Mouse (Mus musculus): ENCODE data around the gene Fryl. TPM values are rescaled to one million over a fixed set of nuclear protein-coding genes. Genes with fewer than 3 reads are reported as not detected.
"Not testable (repeated sequence)": the region's sequence is repeated elsewhere in the genome, so short reads cannot be mapped to it uniquely, and the experiment has no call there.

Gene Fryl
- polyA plus RNA-seq, 1 experiment from 2014 or later: 44.3 TPM

DNA sequence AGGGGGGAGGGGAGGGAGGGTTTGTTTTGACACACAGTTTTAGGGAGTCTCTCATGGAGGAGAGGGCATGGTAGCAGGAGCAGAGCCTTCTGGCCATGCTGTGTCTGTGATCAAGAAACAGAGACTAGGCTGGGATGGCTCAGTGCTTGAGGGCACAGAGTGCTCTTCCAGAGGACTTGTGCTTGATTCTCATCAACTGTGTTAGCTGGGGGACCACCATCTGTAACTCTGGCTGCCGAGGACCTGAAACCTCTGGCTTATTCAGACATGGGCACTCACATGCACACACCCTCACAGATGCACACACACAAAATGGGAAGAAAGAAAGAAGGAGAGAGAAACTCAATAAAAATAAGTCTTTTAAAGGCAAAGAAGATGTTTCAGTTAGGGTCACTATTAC is 257.9 kb downstream of the Fryl start:
- H3K27ac ChIP-seq (ENCODE audit: low read depth, low read length); H3K4me2 ChIP-seq (replicated peaks; ENCODE audit: low read depth, low read length); H3K9me3 ChIP-seq (ENCODE audit: control insufficient read depth, low read length); H3K27me3 ChIP-seq (ENCODE audit: control insufficient read depth, insufficient read depth, low read length); H3K4me1 ChIP-seq (ENCODE audit: control insufficient read depth, insufficient read depth, low read length); H3K4me3 ChIP-seq (ENCODE audit: low read length); H3K9ac ChIP-seq (ENCODE audit: low read depth, low read length); ATAC-seq (ENCODE audit: low FRiP score, low TSS enrichment); H3K36me3 ChIP-seq (ENCODE audit: control insufficient read depth, insufficient read depth, low read length): not testable (repeated sequence)
- 77% methylated on average over 1 of the region's 1 CpGs for WGBS

DNA sequence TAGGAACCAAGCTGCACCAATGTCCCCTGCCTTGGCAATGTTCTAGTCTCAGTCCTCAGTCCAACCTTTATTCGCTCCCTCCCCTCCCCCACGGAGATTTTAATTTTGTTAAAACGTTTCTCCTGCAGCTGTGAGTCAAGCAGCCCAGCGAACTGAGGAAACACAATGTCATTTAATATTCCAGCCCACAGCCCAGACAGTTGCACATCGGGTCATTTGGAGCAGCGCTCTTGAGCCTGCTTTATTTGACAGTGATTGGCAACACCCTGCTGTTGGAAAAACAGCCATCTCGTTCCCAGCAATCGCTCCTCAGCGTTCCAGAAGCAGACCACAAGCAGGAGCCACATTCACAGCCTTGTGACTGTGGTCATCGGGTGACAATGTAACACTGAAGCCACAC is 261.0 kb downstream of the Fryl start:
- 11% methylated on average over 10 of the region's 10 CpGs for WGBS
- H3K4me2 ChIP-seq (replicated peaks; ENCODE audit: low read depth, low read length): no peak overlapping the region; the same call in 1 of the 2 replicates
- no peaks in the 10 kb centered on the region for H3K36me3 ChIP-seq (ENCODE audit: control insufficient read depth, insufficient read depth, low read length)
- no peaks in the 10 kb centered on the region for H3K27me3 ChIP-seq (ENCODE audit: control insufficient read depth, insufficient read depth, low read length)
- ATAC-seq (ENCODE audit: low FRiP score, low TSS enrichment): peak; percentile 72
- H3K4me1 ChIP-seq (ENCODE audit: control insufficient read depth, insufficient read depth, low read length): 0 out of 2 replicates have a peak, but pooled peaks cover 5% of the 10 kb centered on the region
- no peak overlapping the region for H3K9ac ChIP-seq (ENCODE audit: low read depth, low read length)
- H3K4me3 ChIP-seq (ENCODE audit: low read length): no peak overlapping the region
- H3K9me3 ChIP-seq (ENCODE audit: control insufficient read depth, low read length): no peaks in the 10 kb centered on the region
- H3K27ac ChIP-seq (ENCODE audit: low read depth, low read length): no peak overlapping the region

DNA sequence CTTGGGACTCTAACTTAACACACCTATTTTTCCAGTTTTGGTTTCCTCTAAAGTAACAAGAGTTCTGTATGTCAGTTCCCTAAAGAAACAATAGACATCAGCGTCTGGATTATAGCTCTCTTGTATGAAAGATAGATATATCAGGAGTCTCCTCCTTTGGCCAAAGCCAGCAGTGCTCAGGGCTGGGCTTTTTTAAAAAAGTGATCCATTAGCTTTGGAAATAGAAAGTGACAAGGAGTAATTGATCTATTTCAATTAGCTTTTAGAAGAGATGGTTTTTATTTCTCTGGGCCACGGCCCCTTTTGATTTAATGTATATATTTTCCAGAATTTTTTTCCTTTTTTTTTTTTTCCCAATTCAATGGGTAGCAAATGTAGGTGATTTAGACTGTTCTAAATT is 261.5 kb downstream of the Fryl start:
- no peaks in the 10 kb centered on the region for H3K27me3 ChIP-seq (ENCODE audit: control insufficient read depth, insufficient read depth, low read length)
- WGBS: 56% methylated on average over 2 of the region's 2 CpGs
- ATAC-seq (ENCODE audit: low FRiP score, low TSS enrichment): no peak
- H3K27ac ChIP-seq (ENCODE audit: low read depth, low read length): no peak overlapping the region
- H3K9ac ChIP-seq (ENCODE audit: low read depth, low read length): no peak overlapping the region
- H3K4me3 ChIP-seq (ENCODE audit: low read length): no peak overlapping the region
- H3K4me2 ChIP-seq (replicated peaks; ENCODE audit: low read depth, low read length): no peak overlapping the region
- H3K36me3 ChIP-seq (ENCODE audit: control insufficient read depth, insufficient read depth, low read length): no peaks in the 10 kb centered on the region
- H3K4me1 ChIP-seq (ENCODE audit: control insufficient read depth, insufficient read depth, low read length): 0 out of 2 replicates have a peak, but pooled peaks cover 5% of the 10 kb centered on the region
- no peaks in the 10 kb centered on the region for H3K9me3 ChIP-seq (ENCODE audit: control insufficient read depth, low read length)

DNA sequence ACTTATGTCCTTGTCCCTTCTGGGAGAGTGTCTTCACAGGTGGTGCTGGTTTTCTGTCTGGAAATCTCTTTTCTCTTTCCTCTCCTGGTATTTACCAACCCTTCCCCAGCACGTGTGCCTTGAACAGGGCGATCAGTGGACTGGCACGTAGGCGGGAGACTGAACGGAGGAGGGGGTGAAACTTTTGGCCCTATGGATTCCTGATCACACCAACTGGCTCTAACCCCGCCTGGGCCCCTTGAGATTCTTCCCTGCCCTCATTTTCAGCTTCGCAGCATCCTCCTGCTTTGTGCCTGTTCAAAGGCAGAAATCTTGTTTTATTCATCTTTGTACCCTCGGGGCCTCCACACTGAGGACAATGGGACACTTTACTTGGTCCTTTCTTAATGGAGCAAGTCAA is 262.0 kb downstream of the Fryl start:
- Histone ChIP-seq H3K9me3 (ENCODE audit: control insufficient read depth, low read length) (no peaks in the 10 kb centered on the region), H3K4me3 (ENCODE audit: low read length) (no peak overlapping the region), H3K36me3 (ENCODE audit: control insufficient read depth, insufficient read depth, low read length) (no peaks in the 10 kb centered on the region), H3K27me3 (ENCODE audit: control insufficient read depth, insufficient read depth, low read length) (no peaks in the 10 kb centered on the region), H3K4me1 (ENCODE audit: control insufficient read depth, insufficient read depth, low read length) (0 out of 2 replicates have a peak, but pooled peaks cover 5% of the 10 kb centered on the region), H3K9ac (ENCODE audit: low read depth, low read length) (no peak overlapping the region), H3K4me2 (replicated peaks; ENCODE audit: low read depth, low read length) (no peak overlapping the region), H3K27ac (ENCODE audit: low read depth, low read length) (no peak overlapping the region)
- ATAC-seq (ENCODE audit: low FRiP score, low TSS enrichment): no peak
- 33% methylated on average over 8 of the region's 8 CpGs for WGBS

DNA sequence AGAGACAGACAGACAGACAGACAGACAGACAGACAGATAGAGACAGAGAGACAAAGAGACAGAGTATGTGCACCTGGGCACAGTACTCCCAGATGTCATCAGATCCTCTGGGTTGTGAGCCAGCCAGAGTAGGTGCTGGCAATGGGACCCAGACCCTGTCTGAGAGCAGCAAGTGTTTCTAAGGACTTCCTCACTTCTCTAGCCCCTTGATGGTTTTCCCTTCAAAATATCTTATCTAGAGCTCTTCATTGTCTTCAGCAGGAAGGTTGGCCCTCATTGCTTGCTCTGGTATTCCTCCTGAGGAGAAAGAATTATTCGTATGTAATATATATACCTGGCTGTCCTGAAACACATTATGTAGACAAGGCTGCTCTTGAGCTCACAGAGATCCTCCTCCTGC is 263.9 kb downstream of the Fryl start:
- Histone ChIP-seq H3K27me3 (ENCODE audit: control insufficient read depth, insufficient read depth, low read length) (no peaks in the 10 kb centered on the region), H3K4me3 (ENCODE audit: low read length) (no peak overlapping the region), H3K4me2 (replicated peaks; ENCODE audit: low read depth, low read length) (no peak overlapping the region), H3K27ac (ENCODE audit: low read depth, low read length) (no peak overlapping the region), H3K4me1 (ENCODE audit: control insufficient read depth, insufficient read depth, low read length) (0 out of 2 replicates have a peak, but pooled peaks cover 5% of the 10 kb centered on the region), H3K36me3 (ENCODE audit: control insufficient read depth, insufficient read depth, low read length) (no peaks in the 10 kb centered on the region), H3K9ac (ENCODE audit: low read depth, low read length) (no peak overlapping the region), H3K9me3 (ENCODE audit: control insufficient read depth, low read length) (no peaks in the 10 kb centered on the region)
- 92% methylated on average over 1 of the region's 1 CpGs for WGBS
- ATAC-seq (ENCODE audit: low FRiP score, low TSS enrichment): no peak

DNA sequence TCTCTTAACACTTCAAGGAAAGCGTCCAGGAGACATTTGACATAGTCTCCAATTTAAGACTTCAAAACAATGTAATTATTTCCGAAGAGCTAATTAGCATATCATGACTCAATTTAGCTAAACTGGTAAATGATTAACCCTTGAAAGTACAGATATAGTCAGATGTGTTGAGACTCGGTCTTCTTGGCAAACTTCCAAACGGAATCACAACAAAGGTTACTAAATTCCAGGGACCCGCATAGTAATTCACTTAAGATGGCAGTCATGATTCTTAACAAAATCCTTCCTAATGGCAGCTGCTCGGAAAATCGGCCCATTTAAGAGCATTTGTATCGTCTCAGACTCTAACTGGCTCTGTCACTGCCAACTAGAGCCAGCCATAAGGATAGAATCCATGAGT is 266.7 kb downstream of the Fryl start:
- Histone ChIP-seq H3K36me3 (ENCODE audit: control insufficient read depth, insufficient read depth, low read length) (no peaks in the 10 kb centered on the region), H3K4me2 (replicated peaks; ENCODE audit: low read depth, low read length) (no peak overlapping the region), H3K9ac (ENCODE audit: low read depth, low read length) (no peak overlapping the region), H3K4me3 (ENCODE audit: low read length) (no peak overlapping the region), H3K4me1 (ENCODE audit: control insufficient read depth, insufficient read depth, low read length) (0 out of 2 replicates have a peak, but pooled peaks cover 5% of the 10 kb centered on the region), H3K9me3 (ENCODE audit: control insufficient read depth, low read length) (no peaks in the 10 kb centered on the region), H3K27me3 (ENCODE audit: control insufficient read depth, insufficient read depth, low read length) (no peaks in the 10 kb centered on the region), H3K27ac (ENCODE audit: low read depth, low read length) (no peak overlapping the region)
- no peak for ATAC-seq (ENCODE audit: low FRiP score, low TSS enrichment)
- 68% methylated on average over 8 of the region's 8 CpGs for WGBS

DNA sequence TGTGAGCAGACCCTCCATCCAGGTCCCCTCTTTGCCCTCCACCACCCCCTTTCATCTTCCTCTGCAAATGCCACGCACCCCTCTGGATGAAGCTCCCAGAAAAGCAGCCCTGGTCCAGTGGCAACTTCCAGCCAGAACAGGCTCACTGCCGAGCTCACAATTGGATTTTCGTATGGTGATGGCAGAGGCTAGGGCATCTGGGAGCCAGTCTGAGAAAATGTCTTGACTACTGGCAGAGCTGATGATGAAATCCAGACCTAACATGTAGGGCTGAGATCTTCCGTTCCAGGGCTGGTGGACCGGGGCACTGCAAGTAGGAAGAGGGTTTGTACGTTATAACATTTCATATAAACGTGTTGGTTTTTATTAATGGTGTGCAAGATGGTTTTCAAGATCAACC is 268.6 kb downstream of the Fryl start:
- no peak for ATAC-seq (ENCODE audit: low FRiP score, low TSS enrichment)
- no peaks in the 10 kb centered on the region for H3K4me1 ChIP-seq (ENCODE audit: control insufficient read depth, insufficient read depth, low read length)
- H3K9ac ChIP-seq (ENCODE audit: low read depth, low read length): no peak overlapping the region
- WGBS: 90% methylated on average over 7 of the region's 7 CpGs
- no peaks in the 10 kb centered on the region for H3K27me3 ChIP-seq (ENCODE audit: control insufficient read depth, insufficient read depth, low read length)
- H3K4me3 ChIP-seq (ENCODE audit: low read length): no peak overlapping the region
- no peak overlapping the region for H3K27ac ChIP-seq (ENCODE audit: low read depth, low read length)
- H3K4me2 ChIP-seq (replicated peaks; ENCODE audit: low read depth, low read length): no peak overlapping the region
- H3K36me3 ChIP-seq (ENCODE audit: control insufficient read depth, insufficient read depth, low read length): no peaks in the 10 kb centered on the region
- H3K9me3 ChIP-seq (ENCODE audit: control insufficient read depth, low read length): no peaks in the 10 kb centered on the region

DNA sequence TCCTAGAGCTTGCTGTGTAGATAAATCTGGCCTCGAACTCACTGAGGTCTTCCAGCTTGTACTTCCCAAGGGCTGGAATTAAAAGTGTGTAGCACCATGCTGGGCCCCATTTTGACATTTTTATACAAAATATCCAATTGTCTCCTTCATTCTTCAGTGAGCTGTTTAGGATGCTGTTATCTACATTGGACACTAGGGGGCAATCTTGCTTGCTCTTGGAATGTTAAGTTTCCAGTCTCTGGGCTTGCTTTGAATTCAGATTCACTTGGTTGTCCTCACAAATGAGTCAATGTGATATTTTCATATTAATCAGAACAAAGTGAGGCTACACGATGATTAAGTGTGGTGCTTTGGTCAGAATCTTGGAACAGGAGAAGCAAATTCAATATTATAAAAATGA is 272.3 kb downstream of the Fryl start:
- no peak for ATAC-seq (ENCODE audit: low FRiP score, low TSS enrichment)
- 13% methylated on average over 2 of the region's 2 CpGs for WGBS
- H3K36me3 ChIP-seq (ENCODE audit: control insufficient read depth, insufficient read depth, low read length): peaks cover 10% of the 10 kb centered on the region; the same call in 1 of the 2 replicates
- no peaks in the 10 kb centered on the region for H3K4me1 ChIP-seq (ENCODE audit: control insufficient read depth, insufficient read depth, low read length)
- H3K27me3 ChIP-seq (ENCODE audit: control insufficient read depth, insufficient read depth, low read length): no peaks in the 10 kb centered on the region
- no peak overlapping the region for H3K4me3 ChIP-seq (ENCODE audit: low read length)
- no peak overlapping the region for H3K9ac ChIP-seq (ENCODE audit: low read depth, low read length)
- no peak overlapping the region for H3K4me2 ChIP-seq (replicated peaks; ENCODE audit: low read depth, low read length)
- no peak overlapping the region for H3K27ac ChIP-seq (ENCODE audit: low read depth, low read length)
- H3K9me3 ChIP-seq (ENCODE audit: control insufficient read depth, low read length): no peaks in the 10 kb centered on the region

DNA sequence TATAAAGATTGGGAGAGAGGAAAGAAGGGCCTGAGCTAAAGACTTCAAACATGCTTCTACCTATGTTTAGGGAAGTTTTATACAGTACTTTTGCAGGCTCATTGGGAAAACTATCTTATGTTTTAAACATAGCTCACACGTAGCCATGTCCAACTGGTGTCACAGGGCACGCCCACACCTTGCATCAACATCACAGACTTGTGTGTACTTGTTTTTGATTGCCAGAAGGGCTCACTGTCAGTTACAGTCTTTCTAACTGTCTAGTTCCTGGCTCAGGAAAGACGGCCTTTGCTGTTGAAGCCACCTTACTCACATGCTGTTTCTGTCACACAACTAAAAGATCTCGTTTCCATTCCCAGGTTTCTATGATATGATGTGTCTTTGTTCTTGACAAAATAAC is 279.9 kb downstream of the Fryl start:
- H3K36me3 ChIP-seq (ENCODE audit: control insufficient read depth, insufficient read depth, low read length): peaks cover 54% of the 10 kb centered on the region

More for the DNA sequence above, 279.9 kb downstream of the Fryl start:
- Histone ChIP-seq H3K9me3 (ENCODE audit: control insufficient read depth, low read length) (no peaks in the 10 kb centered on the region), H3K4me3 (ENCODE audit: low read length) (no peak overlapping the region), H3K4me2 (replicated peaks; ENCODE audit: low read depth, low read length) (no peak overlapping the region), H3K9ac (ENCODE audit: low read depth, low read length) (no peak overlapping the region), H3K27ac (ENCODE audit: low read depth, low read length) (no peak overlapping the region), H3K4me1 (ENCODE audit: control insufficient read depth, insufficient read depth, low read length) (no peaks in the 10 kb centered on the region), H3K27me3 (ENCODE audit: control insufficient read depth, insufficient read depth, low read length) (no peaks in the 10 kb centered on the region)
- 82% methylated on average over 4 of the region's 4 CpGs for whole genome bisulfite sequencing
- no peak for ATAC-seq (ENCODE audit: low FRiP score, low TSS enrichment)

Data from kidney, embryonic 14.5 days (tissue).